Mouse (Mus musculus): ENCODE results near the gene Uaca.
A peak's percentile ranks its signal among the peaks of the same experiment; 100 is the strongest.

DNA sequence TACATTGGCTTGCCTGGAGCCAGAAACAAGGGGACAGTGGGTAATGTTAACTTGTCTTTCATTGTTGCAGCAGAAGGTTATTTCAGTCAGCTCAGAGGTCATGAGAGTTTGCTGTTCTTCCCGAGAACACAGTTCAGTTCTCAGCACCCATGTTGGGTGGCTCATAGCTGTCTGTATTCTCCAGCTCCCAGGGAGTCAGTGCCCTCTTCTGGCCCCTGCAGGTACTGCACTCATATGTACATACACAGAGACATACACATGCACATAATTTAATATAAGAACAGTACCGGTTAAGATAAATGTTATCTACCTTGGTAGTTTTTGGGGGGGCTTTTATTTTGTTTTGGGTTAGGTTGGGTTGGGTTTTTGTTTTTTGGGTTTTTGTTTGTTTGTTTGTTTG is 45.2 kb upstream of the Uaca start:
- TF ChIP-seq CTCF (conservative IDR thresholded peaks at IDR 0.05; ENCODE audit: low read length) (peak; percentile 60), NANOG (IDR thresholded peaks at IDR 0.05; ENCODE audit: borderline replicate concordance, low read length) (no peak), POU5F1 (IDR thresholded peaks at IDR 0.05; ENCODE audit: borderline replicate concordance, low read length) (no peak)
